Mouse (Mus musculus): Measurements from ENCODE around the gene Gm9.

DNA sequence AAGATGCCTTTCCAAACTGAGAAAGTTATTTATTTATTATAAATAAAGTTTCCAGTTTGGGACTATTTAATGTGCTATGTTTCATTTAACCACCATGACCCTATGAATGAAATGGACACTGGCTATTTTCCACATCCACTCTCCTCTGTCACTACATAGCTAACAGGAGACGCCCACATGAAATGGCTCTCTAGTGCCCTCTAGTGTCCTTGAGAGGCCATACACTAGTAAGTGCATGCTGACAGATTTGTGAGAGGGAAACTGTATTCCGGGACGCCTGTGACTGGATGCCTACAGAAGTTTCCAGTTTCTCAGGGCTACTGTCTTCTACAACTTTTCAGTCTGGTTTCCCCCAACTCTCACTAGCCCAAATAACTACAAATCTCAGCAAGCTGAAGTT is 43.8 kb downstream of the Gm9 start:
- TF ChIP-seq CTCF (IDR thresholded peaks at IDR 0.05; ENCODE audit: extremely low read depth, insufficient read depth, low read length): peak; percentile 54
- TF ChIP-seq POLR2A (IDR thresholded peaks at IDR 0.05; ENCODE audit: extremely low read depth, insufficient read depth, low read length): no peak
